Mouse (Mus musculus): Measurements from ENCODE around the gene Tnfaip8l1.

- peak; percentile 79 for TF ChIP-seq CTCF (IDR thresholded peaks at IDR 0.05; ENCODE audit: low read depth, low read length)
- TF ChIP-seq POLR2AphosphoS5 (IDR thresholded peaks at IDR 0.05; ENCODE audit: insufficient replicate concordance, low read depth, low read length) = no peak
- TF ChIP-seq GATA1 (IDR thresholded peaks at IDR 0.05; ENCODE audit: borderline replicate concordance, low read length) = no peak
- TF ChIP-seq TAL1 (conservative IDR thresholded peaks at IDR 0.05; ENCODE audit: low read depth, low read length) = no peak
- TF ChIP-seq GATA2 (IDR thresholded peaks at IDR 0.05; ENCODE audit: borderline replicate concordance, low read depth, low read length) = no peak
These were observed 2.5 kb upstream of the Tnfaip8l1 start for GRCm38 (mm10) chr17:56159729-56160128.

All from G1E (cell line).